Mouse (Mus musculus): ENCODE data around the gene Cyp4v3.

GRCm38 (mm10) chr8:45262851-45263250 lies 70.2 kb downstream of the Cyp4v3 start:
- TF ChIP-seq ZNF384 (IDR thresholded peaks at IDR 0.05; ENCODE audit: low read depth, low read length) = no peak
- no peak for TF ChIP-seq HCFC1 (IDR thresholded peaks at IDR 0.05; ENCODE audit: borderline replicate concordance, insufficient read depth, low read length)
- TF ChIP-seq CHD2 (IDR thresholded peaks at IDR 0.05; ENCODE audit: low read depth, low read length) = no peak
- no peak for TF ChIP-seq ZC3H11A (IDR thresholded peaks at IDR 0.05; ENCODE audit: borderline replicate concordance, low read depth, low read length)
- TF ChIP-seq MAFK (IDR thresholded peaks at IDR 0.05; ENCODE audit: insufficient read depth, low read depth, low read length) = no peak

Measured in ES-E14 (cell line).